Mouse (Mus musculus): ENCODE measurements around the gene Negr1. TPM values are rescaled to one million over a fixed set of nuclear protein-coding genes. Genes with fewer than 3 reads are reported as not detected.

The Negr1 gene
- polyA plus RNA-seq, 1 experiment: 0.02 TPM

DNA sequence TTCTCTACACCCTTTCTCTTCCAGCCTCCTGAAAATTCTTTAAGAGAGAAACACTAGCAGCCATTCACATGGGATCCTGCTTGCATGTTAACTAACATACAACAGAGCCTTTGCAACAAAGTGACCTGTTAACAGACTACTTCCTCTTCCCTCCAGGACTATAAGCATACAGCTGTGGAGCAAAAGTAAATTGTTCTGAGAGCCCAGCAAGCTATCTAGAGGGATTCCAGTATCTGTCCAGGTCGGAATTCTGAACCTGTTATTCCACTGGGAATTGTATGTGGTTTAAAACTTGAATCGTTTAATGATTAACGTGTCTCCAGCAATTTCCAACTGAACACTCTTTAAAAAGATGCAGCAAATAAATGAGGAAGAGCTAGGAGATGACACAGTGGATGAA is 320.5 kb downstream of the Negr1 start:
- no peak overlapping the region for H3K4me3 ChIP-seq (ENCODE audit: insufficient read depth, poor library complexity, severe bottlenecking)
- H3K36me3 ChIP-seq (ENCODE audit: control insufficient read depth, insufficient read depth): no peaks in the 10 kb centered on the region
- no peak overlapping the region for H3ac ChIP-seq (ENCODE audit: control insufficient read depth, insufficient read length, low read depth)
- TF ChIP-seq MYOD1 (IDR thresholded peaks at IDR 0.05; ENCODE audit: control insufficient read depth, insufficient read length, low read depth) (no peak), USF1 (IDR thresholded peaks at IDR 0.05; ENCODE audit: low read depth) (no peak), MYOG (IDR thresholded peaks at IDR 0.05; ENCODE audit: control insufficient read depth, extremely low read depth, insufficient read length) (no peak), MAX (IDR thresholded peaks at IDR 0.05) (no peak), FOSL1 (IDR thresholded peaks at IDR 0.05; ENCODE audit: insufficient read depth, low read length, poor library complexity, severe bottlenecking) (no peak), CTCF (IDR thresholded peaks at IDR 0.05; ENCODE audit: control insufficient read depth, insufficient read depth, insufficient read length) (no peak), CEBPB (IDR thresholded peaks at IDR 0.05; ENCODE audit: low read depth) (no peak)
- H3K27me3 ChIP-seq (ENCODE audit: control insufficient read depth, insufficient read depth, insufficient read length): no peaks in the 10 kb centered on the region
- no peaks in the 10 kb centered on the region for H3K79me3 ChIP-seq (ENCODE audit: low read depth)
- no peaks in the 10 kb centered on the region for H3K79me2 ChIP-seq (ENCODE audit: control insufficient read depth, insufficient read depth)

DNA sequence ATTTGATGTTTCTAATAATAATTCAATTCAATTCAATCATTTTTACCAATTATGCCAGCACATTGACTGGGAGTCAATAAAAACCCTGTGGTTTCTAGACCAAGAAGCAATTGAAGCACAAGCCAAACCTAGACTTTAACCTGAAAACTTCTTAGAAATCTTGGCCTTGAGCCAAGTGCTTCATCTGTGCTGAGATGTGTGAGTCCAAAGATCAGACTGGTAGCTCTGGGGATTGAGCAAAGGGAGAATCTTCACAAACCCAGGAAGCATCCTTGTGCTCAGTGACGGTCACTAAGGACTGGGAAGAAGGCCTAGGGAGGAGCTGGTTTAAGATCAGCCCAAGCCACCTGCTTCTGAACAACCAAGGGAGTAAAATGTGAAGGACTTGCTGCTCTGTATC is 322.3 kb downstream of the Negr1 start:
- TF ChIP-seq MYOG (IDR thresholded peaks at IDR 0.05; ENCODE audit: control insufficient read depth, extremely low read depth, insufficient read length) (no peak), CEBPB (IDR thresholded peaks at IDR 0.05; ENCODE audit: low read depth) (no peak), USF1 (IDR thresholded peaks at IDR 0.05; ENCODE audit: low read depth) (no peak), MAX (IDR thresholded peaks at IDR 0.05) (no peak), FOSL1 (IDR thresholded peaks at IDR 0.05; ENCODE audit: insufficient read depth, low read length, poor library complexity, severe bottlenecking) (no peak), CTCF (IDR thresholded peaks at IDR 0.05; ENCODE audit: control insufficient read depth, insufficient read depth, insufficient read length) (no peak), MYOD1 (IDR thresholded peaks at IDR 0.05; ENCODE audit: control insufficient read depth, insufficient read length, low read depth) (no peak)
- H3K79me2 ChIP-seq (ENCODE audit: control insufficient read depth, insufficient read depth): no peaks in the 10 kb centered on the region
- no peaks in the 10 kb centered on the region for H3K36me3 ChIP-seq (ENCODE audit: control insufficient read depth, insufficient read depth)
- no peak overlapping the region for H3K4me3 ChIP-seq (ENCODE audit: insufficient read depth, poor library complexity, severe bottlenecking)
- H3K79me3 ChIP-seq (ENCODE audit: low read depth): no peaks in the 10 kb centered on the region
- no peaks in the 10 kb centered on the region for H3K27me3 ChIP-seq (ENCODE audit: control insufficient read depth, insufficient read depth, insufficient read length)
- no peak overlapping the region for H3ac ChIP-seq (ENCODE audit: control insufficient read depth, insufficient read length, low read depth)

- Histone ChIP-seq H3K79me2 (ENCODE audit: control insufficient read depth, insufficient read depth) (no peaks in the 10 kb centered on the region), H3K27me3 (ENCODE audit: control insufficient read depth, insufficient read depth, insufficient read length) (no peaks in the 10 kb centered on the region), H3K79me3 (ENCODE audit: low read depth) (no peaks in the 10 kb centered on the region), H3ac (ENCODE audit: control insufficient read depth, insufficient read length, low read depth) (no peak overlapping the region), H3K36me3 (ENCODE audit: control insufficient read depth, insufficient read depth) (no peaks in the 10 kb centered on the region), H3K4me3 (ENCODE audit: insufficient read depth, poor library complexity, severe bottlenecking) (no peak overlapping the region)
- TF ChIP-seq FOSL1 (IDR thresholded peaks at IDR 0.05; ENCODE audit: insufficient read depth, low read length, poor library complexity, severe bottlenecking) (no peak), USF1 (IDR thresholded peaks at IDR 0.05; ENCODE audit: low read depth) (no peak), CTCF (IDR thresholded peaks at IDR 0.05; ENCODE audit: control insufficient read depth, insufficient read depth, insufficient read length) (no peak), CEBPB (IDR thresholded peaks at IDR 0.05; ENCODE audit: low read depth) (no peak), MYOD1 (IDR thresholded peaks at IDR 0.05; ENCODE audit: control insufficient read depth, insufficient read length, low read depth) (no peak), MAX (IDR thresholded peaks at IDR 0.05) (no peak), MYOG (IDR thresholded peaks at IDR 0.05; ENCODE audit: control insufficient read depth, extremely low read depth, insufficient read length) (no peak)
Observed at GRCm38 (mm10) chr3:156885689-156886088, 324.1 kb downstream of the Negr1 start.

DNA sequence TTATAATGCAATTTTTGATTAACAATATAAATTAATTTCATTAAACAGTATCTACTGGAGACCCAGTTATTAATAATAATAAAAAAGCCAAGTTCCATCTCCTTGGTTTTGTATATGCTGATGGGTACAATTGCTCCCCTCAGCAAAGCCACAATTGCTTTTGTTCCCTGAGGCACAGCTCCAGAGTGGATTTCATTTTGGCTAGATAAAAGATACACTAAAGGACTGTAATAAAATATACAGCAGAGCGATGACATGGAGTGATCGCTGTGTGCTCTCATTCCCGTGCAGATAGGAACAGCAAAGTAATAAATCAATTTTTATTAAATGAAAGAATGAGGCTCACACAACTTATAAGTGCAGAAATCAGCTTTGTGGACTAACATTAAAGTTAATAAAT is 325.3 kb downstream of the Negr1 start:
- no peaks in the 10 kb centered on the region for H3K27me3 ChIP-seq (ENCODE audit: control insufficient read depth, insufficient read depth, insufficient read length)

GRCm38 (mm10) chr3:156890986-156891385 is 329.4 kb downstream of the Negr1 start:
- no peaks in the 10 kb centered on the region for H3K36me3 ChIP-seq (ENCODE audit: control insufficient read depth, insufficient read depth)
- H3ac ChIP-seq (ENCODE audit: control insufficient read depth, insufficient read length, low read depth): no peak overlapping the region
- H3K27me3 ChIP-seq (ENCODE audit: control insufficient read depth, insufficient read depth, insufficient read length): no peaks in the 10 kb centered on the region
- H3K4me3 ChIP-seq (ENCODE audit: insufficient read depth, poor library complexity, severe bottlenecking): no peak overlapping the region
- H3K79me3 ChIP-seq (ENCODE audit: low read depth): no peaks in the 10 kb centered on the region
- no peaks in the 10 kb centered on the region for H3K79me2 ChIP-seq (ENCODE audit: control insufficient read depth, insufficient read depth)
- TF ChIP-seq CEBPB (IDR thresholded peaks at IDR 0.05; ENCODE audit: low read depth) (no peak), MYOG (IDR thresholded peaks at IDR 0.05; ENCODE audit: control insufficient read depth, extremely low read depth, insufficient read length) (no peak), CTCF (IDR thresholded peaks at IDR 0.05; ENCODE audit: control insufficient read depth, insufficient read depth, insufficient read length) (no peak), USF1 (IDR thresholded peaks at IDR 0.05; ENCODE audit: low read depth) (no peak), MYOD1 (IDR thresholded peaks at IDR 0.05; ENCODE audit: control insufficient read depth, insufficient read length, low read depth) (no peak), FOSL1 (IDR thresholded peaks at IDR 0.05; ENCODE audit: insufficient read depth, low read length, poor library complexity, severe bottlenecking) (no peak)

More for the DNA sequence above, 325.3 kb downstream of the Negr1 start:
- no peak overlapping the region for H3ac ChIP-seq (ENCODE audit: control insufficient read depth, insufficient read length, low read depth)
- no peaks in the 10 kb centered on the region for H3K79me3 ChIP-seq (ENCODE audit: low read depth)
- H3K4me3 ChIP-seq (ENCODE audit: insufficient read depth, poor library complexity, severe bottlenecking): no peak overlapping the region
- H3K79me2 ChIP-seq (ENCODE audit: control insufficient read depth, insufficient read depth): no peaks in the 10 kb centered on the region
- TF ChIP-seq MYOG (IDR thresholded peaks at IDR 0.05; ENCODE audit: control insufficient read depth, extremely low read depth, insufficient read length): no peak
- TF ChIP-seq MYOD1 (IDR thresholded peaks at IDR 0.05; ENCODE audit: control insufficient read depth, insufficient read length, low read depth): no peak
- TF ChIP-seq MAX (IDR thresholded peaks at IDR 0.05): no peak
- TF ChIP-seq USF1 (IDR thresholded peaks at IDR 0.05; ENCODE audit: low read depth): no peak
- no peak for TF ChIP-seq FOSL1 (IDR thresholded peaks at IDR 0.05; ENCODE audit: insufficient read depth, low read length, poor library complexity, severe bottlenecking)
- no peak for TF ChIP-seq CTCF (IDR thresholded peaks at IDR 0.05; ENCODE audit: control insufficient read depth, insufficient read depth, insufficient read length)
- TF ChIP-seq CEBPB (IDR thresholded peaks at IDR 0.05; ENCODE audit: low read depth): no peak
- no peaks in the 10 kb centered on the region for H3K36me3 ChIP-seq (ENCODE audit: control insufficient read depth, insufficient read depth)

DNA sequence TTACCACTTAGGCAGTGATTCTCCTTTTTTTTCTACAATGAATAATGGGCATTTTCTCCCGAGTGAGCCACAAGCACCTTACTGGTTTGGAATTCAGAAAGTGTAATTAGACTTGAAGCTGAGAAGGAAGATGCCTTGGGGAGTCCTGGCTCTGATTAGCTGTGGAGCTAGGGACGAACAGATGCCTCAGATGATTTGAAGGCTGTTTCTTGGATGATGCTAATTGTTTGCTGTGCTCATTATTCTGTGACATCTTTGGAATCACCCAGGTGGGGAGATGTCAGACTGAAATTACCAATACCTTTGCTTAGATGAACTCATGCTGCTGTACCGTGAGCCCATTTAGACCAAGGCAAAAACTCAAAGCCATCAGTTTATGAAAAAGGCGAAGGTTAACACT is 333.7 kb downstream of the Negr1 start:
- Histone ChIP-seq H3K79me2 (ENCODE audit: control insufficient read depth, insufficient read depth) (no peaks in the 10 kb centered on the region), H3K79me3 (ENCODE audit: low read depth) (no peaks in the 10 kb centered on the region), H3ac (ENCODE audit: control insufficient read depth, insufficient read length, low read depth) (no peak overlapping the region), H3K36me3 (ENCODE audit: control insufficient read depth, insufficient read depth) (no peaks in the 10 kb centered on the region), H3K27me3 (ENCODE audit: control insufficient read depth, insufficient read depth, insufficient read length) (no peaks in the 10 kb centered on the region), H3K4me3 (ENCODE audit: insufficient read depth, poor library complexity, severe bottlenecking) (no peak overlapping the region)
- TF ChIP-seq FOSL1 (IDR thresholded peaks at IDR 0.05; ENCODE audit: insufficient read depth, low read length, poor library complexity, severe bottlenecking): no peak
- no peak for TF ChIP-seq MYOG (IDR thresholded peaks at IDR 0.05; ENCODE audit: control insufficient read depth, extremely low read depth, insufficient read length)
